Mouse (Mus musculus) central nervous system, embryonic 14 days (tissue): Measurements from ENCODE around the gene Dbp. TPM values are rescaled to one million over a fixed set of nuclear protein-coding genes. Genes with fewer than 3 reads are reported as not detected.

Experiments
- polyA plus RNA-seq: library from polyadenylated mRNA; depleted of rRNA; stranded (reverse); fragments of >200 nt; gene quantifications from 2 replicates; pipeline ENCODE4 v1.2.3, GENCODE M21; 2012; rRNA removed

The Dbp gene
- 9.3 and 11.5 TPM in 2 replicates for polyA plus RNA-seq

DNA sequence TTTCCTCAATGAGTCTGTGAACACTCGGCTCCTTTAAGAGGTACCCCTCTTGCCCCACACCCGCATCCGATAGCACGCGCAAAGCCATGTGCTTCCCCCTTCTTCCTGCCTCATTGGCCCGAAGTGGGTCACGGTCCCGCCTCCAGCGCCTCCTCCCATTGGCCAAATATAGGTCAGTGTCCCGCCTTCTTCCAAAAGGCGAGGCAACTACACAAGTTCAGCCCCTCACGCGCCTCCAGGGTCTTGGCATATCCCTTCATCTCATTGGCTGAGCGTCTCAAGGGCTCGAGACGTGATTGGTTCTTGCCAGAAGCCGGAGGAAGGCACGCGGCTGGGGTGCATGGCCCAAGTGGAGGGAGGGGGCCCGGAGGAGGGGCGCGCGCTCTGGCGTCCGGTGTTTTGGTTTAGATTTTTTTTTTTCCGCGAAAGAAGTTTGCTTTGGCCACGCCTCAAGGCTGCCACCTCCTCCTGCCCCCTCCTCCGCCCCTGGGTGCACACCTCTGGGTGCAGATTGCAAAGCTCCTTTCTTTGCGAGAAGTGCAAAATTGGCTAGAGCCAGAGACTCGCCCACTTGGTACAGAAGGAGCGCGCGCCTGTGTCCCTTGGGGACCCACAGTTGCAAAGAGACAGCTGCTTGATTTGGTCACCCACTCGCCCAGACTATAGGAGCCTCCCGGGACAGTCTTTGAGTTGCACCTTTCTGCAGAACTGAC, at the start of gene Dbp:
Dbp (plus strand) TSS at position 359 of the 713 bp plus-strand sequence.

DNA sequence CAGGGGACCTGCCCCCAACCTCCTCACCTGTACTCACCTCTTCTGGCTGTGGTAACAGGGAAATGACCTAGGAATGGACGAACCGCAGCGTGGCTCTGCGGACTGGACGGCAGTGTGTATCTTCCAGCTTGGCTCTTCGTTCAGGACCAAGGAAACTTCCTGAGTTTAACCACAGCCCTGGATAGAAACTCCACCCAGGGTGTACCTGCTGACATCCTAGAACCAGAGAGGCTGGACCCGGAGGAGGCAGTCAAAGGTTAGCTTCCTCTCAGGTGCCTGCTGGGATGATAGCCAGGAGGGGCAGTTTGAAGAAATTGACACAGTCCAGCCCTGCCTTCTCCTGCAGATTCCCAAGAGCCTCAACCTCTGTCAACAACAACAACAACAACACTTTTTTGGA, 38.7 kb upstream of the Dbp start, which contains the start of gene Fut2:
Fut2 (minus strand) TSS at position 234 of the 400 bp plus-strand sequence.

DNA sequence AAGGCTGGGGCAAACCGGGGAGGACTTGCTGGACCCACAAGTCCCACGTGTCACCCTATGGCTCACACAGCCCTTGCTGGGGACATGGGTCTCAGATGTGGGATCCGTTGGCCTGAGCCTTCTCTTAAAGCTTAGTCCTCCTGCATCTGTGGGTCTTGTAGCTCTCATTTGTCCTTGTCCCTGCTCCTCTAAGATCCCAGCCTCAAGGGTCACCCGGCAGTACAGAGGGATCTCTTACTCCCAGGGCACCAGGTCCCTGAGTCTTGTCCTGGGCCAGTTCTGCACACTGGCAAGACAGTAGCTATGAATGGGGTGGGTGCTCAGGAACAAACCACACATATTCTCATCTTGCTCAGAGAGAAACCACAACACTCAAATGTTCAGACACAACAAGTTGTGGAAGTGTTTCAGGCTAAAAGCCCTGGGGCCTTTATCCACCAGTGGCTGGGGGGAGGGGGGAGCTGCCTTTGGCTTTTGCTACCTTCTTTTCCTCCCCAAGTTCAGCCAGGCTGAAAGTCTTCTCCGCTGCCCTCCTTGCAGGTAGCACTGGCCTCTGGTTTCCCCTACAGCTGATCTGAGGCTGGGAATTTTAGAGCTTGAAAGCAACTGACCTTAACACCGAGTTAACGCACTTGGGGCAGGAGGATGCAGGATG, 21.4 kb upstream of the Dbp start, which contains the start of gene Ntn5:
Ntn5 (plus strand) TSS at position 627 of the 655 bp plus-strand sequence.

DNA sequence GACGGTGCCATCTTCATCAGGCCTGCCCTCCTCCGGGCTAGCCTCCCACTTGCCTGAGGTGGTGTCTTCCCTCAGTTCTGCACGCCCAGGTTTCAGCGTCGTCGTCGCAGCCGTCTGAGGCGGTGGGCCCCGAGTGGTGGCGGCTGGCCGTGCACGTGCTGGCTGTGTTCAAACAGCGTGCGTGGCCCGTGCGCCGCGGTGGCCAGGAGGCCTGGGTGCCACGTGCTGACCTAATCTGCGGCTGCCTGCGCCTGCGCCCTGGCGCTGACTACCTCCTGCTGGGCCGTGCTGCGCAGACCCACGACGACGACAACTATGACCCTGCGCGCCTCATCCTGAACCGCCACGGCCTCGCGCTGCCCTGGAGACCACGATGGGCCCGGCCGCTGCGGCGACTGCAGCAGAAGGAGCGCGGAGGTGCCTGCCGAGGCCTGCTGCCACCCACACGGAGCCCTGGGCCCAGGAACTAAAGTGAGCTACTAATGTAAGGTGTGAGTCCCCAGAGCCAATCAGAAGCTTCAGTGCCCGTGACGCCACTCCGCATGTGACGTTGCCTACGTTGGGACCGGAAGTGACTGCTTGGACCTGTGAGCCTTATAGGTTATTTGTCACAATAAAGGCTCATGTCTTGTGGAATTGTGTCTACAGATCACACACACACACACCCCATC, 10.8 kb upstream of the Dbp start, which contains the start of gene Sec1:
Sec1 (minus strand) TSS at position 482 of the 671 bp plus-strand sequence.

DNA sequence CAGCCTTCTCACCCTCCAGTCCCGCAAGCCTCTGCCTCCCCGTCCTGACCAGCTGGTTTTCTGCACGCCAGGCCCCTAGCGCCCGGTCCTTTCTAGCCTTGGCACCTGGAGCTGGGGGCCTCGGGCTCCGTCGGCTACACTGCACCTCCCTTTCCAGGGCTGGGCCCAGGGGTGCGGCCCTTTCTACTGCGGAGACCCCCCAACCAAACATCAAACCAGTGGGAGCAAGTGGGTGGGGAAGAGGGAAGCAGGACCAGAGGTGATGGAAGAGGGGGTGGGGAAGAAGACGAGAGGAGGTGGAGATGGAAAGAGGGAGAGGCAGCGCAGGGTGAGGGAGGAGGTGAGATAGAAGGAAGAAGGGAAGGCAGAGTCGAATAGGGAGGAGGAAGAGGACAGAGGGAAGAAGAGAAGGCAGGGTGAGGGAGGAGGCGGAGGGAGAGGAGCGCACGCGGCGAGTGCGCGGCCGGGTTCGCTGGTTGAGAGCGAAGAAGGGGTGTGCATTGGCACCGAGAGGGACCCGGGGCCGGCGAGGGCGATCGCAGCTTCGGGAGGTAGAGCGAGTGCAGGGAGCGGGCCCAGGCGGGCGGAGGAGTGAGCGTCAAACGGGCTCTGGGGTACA, 5.3 kb upstream of the Dbp start, which contains the start of gene Car11:
Car11 (plus strand) TSS at position 321 of the 619 bp plus-strand sequence.

DNA sequence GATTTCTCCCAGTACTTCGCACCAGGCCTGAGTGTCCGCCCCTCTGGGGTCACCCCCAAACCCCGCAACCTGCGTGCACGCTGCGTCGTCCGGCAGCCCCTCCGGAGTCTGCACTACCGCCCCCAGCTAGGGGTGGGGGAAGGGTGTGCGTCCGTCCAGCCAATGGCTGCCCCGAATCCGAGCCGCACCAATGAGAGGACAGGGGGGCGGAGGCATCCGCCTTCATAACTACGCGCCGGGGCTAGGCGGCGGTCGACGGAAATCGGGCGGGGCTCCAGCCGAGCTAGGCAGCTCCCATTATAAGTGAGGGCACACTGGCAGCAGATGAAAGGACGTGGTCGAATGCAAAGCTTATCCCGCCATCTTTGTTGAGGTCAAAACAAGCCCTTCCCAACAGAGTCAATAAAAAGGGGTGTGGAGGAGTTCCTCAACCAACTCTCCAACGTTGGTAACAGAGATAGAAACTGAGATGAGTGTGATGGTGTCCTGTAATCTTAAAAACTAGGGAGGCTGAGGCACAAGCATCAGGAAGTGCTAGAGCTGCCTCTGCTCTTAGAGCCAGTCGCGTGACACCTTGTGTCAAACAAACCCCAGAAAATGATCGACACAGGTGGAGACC, 10.3 kb downstream of the Dbp start, which contains the start of gene Rpl18:
Rpl18 (plus strand) TSS at position 368 of the 619 bp plus-strand sequence.

DNA sequence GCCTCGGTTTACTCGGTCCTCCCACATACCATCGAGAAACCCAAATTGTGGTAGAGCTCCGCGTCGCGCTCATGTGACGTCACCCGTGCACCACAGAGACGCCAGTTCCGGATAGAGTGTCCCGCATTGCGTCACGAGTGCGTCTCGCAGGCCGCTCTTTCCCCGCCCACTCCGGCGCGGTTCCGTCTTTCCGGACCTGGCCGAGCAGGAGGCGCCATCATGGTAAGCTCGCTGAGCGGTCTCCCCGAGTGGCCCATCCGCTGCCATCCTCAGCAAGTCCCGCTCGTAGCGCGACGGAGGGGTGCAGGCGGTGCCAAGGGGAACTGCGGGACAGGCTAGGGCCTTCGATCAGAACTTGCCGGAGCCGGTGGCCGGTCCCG, 13.0 kb downstream of the Dbp start, which contains the start of gene Sphk2:
Sphk2 (minus strand) TSS at position 85 of the 380 bp plus-strand sequence.

DNA sequence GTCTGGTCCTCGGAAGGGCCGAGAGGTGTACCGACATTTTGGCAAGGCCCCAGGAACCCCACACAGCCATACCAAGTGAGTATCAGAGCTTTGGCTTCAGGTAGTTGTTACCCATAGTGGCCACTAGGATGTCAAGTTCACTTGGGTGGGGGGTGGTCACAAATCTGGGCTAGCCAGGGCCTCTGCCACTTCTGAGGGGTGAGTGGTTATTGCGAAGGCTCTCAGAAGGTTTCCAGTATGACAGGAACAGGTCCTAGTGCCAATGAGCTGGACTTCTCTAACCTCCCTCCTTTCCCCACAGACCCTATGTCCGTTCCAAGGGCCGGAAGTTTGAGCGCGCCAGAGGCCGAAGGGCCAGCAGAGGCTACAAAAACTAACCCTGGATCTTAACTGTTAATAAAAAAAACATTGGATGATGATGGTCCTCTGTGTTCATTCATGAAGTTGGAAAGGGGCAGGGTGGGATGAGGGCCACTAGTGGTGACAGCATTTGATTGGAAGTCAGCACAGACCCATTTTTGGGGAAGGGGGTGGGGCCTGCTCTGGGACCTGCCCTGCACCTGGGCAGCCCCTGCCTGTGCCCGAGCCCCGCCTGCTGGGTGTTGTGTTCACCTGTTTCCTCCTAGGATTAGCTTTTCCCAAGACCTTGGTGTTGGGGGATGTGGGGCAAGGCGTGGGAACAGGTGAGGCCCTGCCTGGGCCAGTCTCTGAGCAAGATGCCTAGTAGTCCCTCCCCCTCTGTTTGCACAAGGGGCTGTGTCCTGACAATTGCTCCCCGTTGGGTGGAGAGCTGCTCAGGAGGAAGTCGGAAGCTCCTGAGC, 15.7 kb downstream of the Dbp start, which contains the start of gene Fam83e:
Fam83e (plus strand) TSS at position 800 of the 821 bp plus-strand sequence.

DNA sequence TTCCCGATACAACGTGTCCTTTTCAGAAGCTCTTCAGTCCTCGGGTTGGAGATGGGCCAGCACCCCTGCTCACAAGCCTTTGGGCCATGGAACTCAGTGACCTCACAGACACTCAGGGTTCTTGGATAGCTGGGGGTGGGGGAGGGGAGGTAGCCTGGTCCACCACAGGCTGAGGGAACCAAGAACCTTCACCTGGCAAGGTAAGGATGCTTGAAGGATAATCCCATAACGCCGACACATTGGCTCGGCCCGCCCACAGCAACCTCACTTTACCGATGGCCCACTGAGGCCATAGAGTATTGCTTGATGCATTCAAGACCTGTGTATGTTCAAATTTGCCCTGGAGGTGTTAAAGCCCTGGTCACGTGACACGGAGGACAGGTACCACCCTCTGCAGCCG, 20.8 kb downstream of the Dbp start, which contains the start of gene Spaca4:
Spaca4 (minus strand) TSS at position 101 of the 400 bp plus-strand sequence.

Other genes with a start within 250 kb of the Dbp start
- gene Ftl1, start 245.2 kb upstream of the Dbp start, polyA plus RNA-seq = 1,642 and 1,691 TPM in 2 replicates
- 196 and 200 TPM in 2 replicates for gene Bax, start 238.2 kb upstream of the Dbp start, polyA plus RNA-seq
- gene Tulp2, start 223.2 kb upstream of the Dbp start, polyA plus RNA-seq = 0.12 and 0.45 TPM in 2 replicates
- gene Gm45808, start 218.3 kb upstream of the Dbp start, polyA plus RNA-seq = 0.16 TPM in 1 of 2 replicates, not detected in the other
- 2.2 and 2.7 TPM in 2 replicates for gene Dhdh, start 216.3 kb upstream of the Dbp start, polyA plus RNA-seq
- gene Nucb1, start 194.7 kb upstream of the Dbp start, polyA plus RNA-seq = 104 and 148 TPM in 2 replicates
- 15.9 and 19.8 TPM in 2 replicates for gene Ppp1r15a, start 178.8 kb upstream of the Dbp start, polyA plus RNA-seq
- gene Plekha4, start 178.8 kb upstream of the Dbp start, polyA plus RNA-seq = 3.1 and 9.6 TPM in 2 replicates
- 0.33 and 0.73 TPM in 2 replicates for gene Hsd17b14, start 150.2 kb upstream of the Dbp start, polyA plus RNA-seq
- 31.0 and 38.8 TPM in 2 replicates for gene Bcat2, start 134.9 kb upstream of the Dbp start, polyA plus RNA-seq
- 0.23 TPM in 1 of 2 replicates, not detected in the other for gene Fgf21, start 89.6 kb upstream of the Dbp start, polyA plus RNA-seq
- gene Fut1, start 87.8 kb upstream of the Dbp start, polyA plus RNA-seq = 0.02 and 0.43 TPM in 2 replicates
- 0.14 and 0.28 TPM in 2 replicates for gene Izumo1, start 83.3 kb upstream of the Dbp start, polyA plus RNA-seq
- 12.3 and 14.3 TPM in 2 replicates for gene Rasip1, start 77.6 kb upstream of the Dbp start, polyA plus RNA-seq
- gene Mamstr, start 65.1 kb upstream of the Dbp start, polyA plus RNA-seq = 3.5 and 7.4 TPM in 2 replicates
- 0.06 and 0.24 TPM in 2 replicates for gene Fut2, start 38.7 kb upstream of the Dbp start, polyA plus RNA-seq
- 2.0 and 3.1 TPM in 2 replicates for gene Ntn5, start 21.1 kb upstream of the Dbp start, polyA plus RNA-seq
- gene Sec1, start 10.7 kb upstream of the Dbp start, polyA plus RNA-seq = 0.95 and 2.1 TPM in 2 replicates
- 92.3 and 104 TPM in 2 replicates for gene Car11, start 5.2 kb upstream of the Dbp start, polyA plus RNA-seq
- 985 and 996 TPM in 2 replicates for gene Rpl18, start 10.4 kb downstream of the Dbp start, polyA plus RNA-seq
- gene Sphk2, start 12.9 kb downstream of the Dbp start, polyA plus RNA-seq = 29.4 and 30.0 TPM in 2 replicates
- 0.60 and 0.77 TPM in 2 replicates for gene Fam83e, start 16.1 kb downstream of the Dbp start, polyA plus RNA-seq
- not detected in 2 replicates for gene Spaca4, start 20.7 kb downstream of the Dbp start, polyA plus RNA-seq
- 250 and 252 TPM in 2 replicates for gene Lmtk3, start 78.7 kb downstream of the Dbp start, polyA plus RNA-seq
- 1.2 and 2.1 TPM in 2 replicates for gene Sult2b1, start 79.6 kb downstream of the Dbp start, polyA plus RNA-seq
- gene Cyth2, start 109.5 kb downstream of the Dbp start, polyA plus RNA-seq = 230 and 274 TPM in 2 replicates
- 0.96 and 1.5 TPM in 2 replicates for gene Kcnj14, start 119.7 kb downstream of the Dbp start, polyA plus RNA-seq
- 20.9 and 23.6 TPM in 2 replicates for gene Grwd1, start 125.9 kb downstream of the Dbp start, polyA plus RNA-seq
- gene Kdelr1, start 167.7 kb downstream of the Dbp start, polyA plus RNA-seq = 157 and 187 TPM in 2 replicates
- gene Grin2d, start 173.3 kb downstream of the Dbp start, polyA plus RNA-seq = 12.8 and 18.8 TPM in 2 replicates
- 0.14 and 0.59 TPM in 2 replicates for gene Syngr4, start 191.6 kb downstream of the Dbp start, polyA plus RNA-seq
- gene Tmem143, start 191.9 kb downstream of the Dbp start, polyA plus RNA-seq = 16.2 and 16.5 TPM in 2 replicates
- gene Emp3, start 216.3 kb downstream of the Dbp start, polyA plus RNA-seq = 25.6 and 55.8 TPM in 2 replicates
- gene Ccdc114, start 219.0 kb downstream of the Dbp start, polyA plus RNA-seq = 6.0 and 7.2 TPM in 2 replicates